Mouse (Mus musculus): ENCODE data around the gene Acta1. TPM values are rescaled to one million over a fixed set of nuclear protein-coding genes. Genes with fewer than 3 reads are reported as not detected.
A peak's percentile ranks its signal among the peaks of the same experiment; 100 is the strongest.

Gene Acta1
- polyA plus RNA-seq, 1 experiment: 24.6 TPM

DNA sequence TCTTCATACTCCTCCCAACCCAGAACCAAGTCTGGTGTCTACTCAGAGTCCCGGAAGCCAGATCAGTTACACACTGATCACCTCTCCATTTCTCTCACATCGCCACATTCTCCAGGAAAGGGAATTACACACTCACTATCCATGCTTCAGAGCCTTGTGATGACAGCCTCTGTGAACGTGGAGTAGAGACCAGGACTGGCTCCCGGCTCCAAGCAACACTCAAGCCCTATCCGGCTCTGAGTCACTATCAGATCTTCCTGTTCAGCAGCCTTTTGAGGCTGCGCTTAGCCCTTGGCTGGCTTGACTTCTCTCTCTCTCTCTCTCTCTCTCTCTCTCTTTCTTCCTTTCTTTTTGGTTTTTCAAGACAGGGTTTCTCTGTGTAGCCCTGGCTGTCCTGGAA is 21.2 kb downstream of the Acta1 start:
- Histone ChIP-seq H3K4me3 (ENCODE audit: insufficient read depth, low read length) (no peak overlapping the region), H3K27ac (ENCODE audit: insufficient read depth, low read length) (no peak overlapping the region), H3K4me1 (ENCODE audit: control insufficient read depth, insufficient read depth, low read length) (peaks cover 2% of the 10 kb centered on the region; the same call in 1 of the 2 replicates)
- TF ChIP-seq POLR2A (IDR thresholded peaks at IDR 0.05; ENCODE audit: extremely low read depth, insufficient read depth, low read length) (no peak), CTCF (IDR thresholded peaks at IDR 0.05; ENCODE audit: extremely low read depth, insufficient read depth, low read length) (no peak)

DNA sequence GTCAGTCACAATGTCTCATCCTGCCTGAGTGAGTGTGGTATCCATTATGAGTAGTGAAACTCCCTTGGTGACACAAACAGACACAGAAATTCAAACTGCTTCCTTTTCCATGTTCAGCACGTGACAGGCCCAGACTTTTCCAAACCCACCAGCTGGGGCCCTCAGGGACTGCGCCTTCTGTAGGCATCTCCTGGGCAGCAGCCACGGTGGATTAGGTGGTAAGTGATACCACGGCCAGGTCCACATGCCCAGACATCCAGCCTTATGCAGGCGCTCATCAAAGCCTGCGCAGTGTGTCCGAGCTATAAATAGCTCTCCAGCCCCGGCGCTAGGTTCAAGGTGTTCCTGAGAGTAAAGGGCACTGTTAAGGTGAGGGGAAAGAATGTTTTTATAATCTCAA is 22.5 kb downstream of the Acta1 start:
- no peak for TF ChIP-seq CTCF (IDR thresholded peaks at IDR 0.05; ENCODE audit: extremely low read depth, insufficient read depth, low read length)
- no peak for TF ChIP-seq POLR2A (IDR thresholded peaks at IDR 0.05; ENCODE audit: extremely low read depth, insufficient read depth, low read length)
- Histone ChIP-seq H3K27ac (ENCODE audit: insufficient read depth, low read length) (no peak overlapping the region), H3K4me1 (ENCODE audit: control insufficient read depth, insufficient read depth, low read length) (peaks cover 5% of the 10 kb centered on the region; the same call in 1 of the 2 replicates), H3K4me3 (ENCODE audit: insufficient read depth, low read length) (no peak overlapping the region)

DNA sequence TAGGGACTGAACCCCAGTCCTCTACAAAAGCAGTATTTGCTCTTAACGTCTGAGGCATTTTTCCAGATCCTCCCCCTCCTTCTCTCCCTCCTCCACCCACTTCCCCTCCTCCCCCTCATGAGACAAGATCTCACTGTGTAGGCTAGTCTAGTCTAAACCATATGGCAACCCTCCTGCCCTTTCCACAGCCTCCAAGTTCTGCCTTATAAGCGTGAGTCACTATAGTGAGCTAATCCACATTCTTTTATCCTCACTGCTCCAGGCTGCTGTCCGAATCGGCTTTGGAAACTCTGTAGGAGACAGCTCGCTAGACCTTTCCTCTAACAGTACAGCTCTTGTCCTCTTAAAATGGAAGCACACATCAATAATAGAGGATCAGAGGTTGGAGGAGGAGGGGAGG is 27.6 kb downstream of the Acta1 start:
- no peak overlapping the region for H3K27ac ChIP-seq (ENCODE audit: insufficient read depth, low read length)
- no peak overlapping the region for H3K4me3 ChIP-seq (ENCODE audit: insufficient read depth, low read length)
- H3K4me1 ChIP-seq (ENCODE audit: control insufficient read depth, insufficient read depth, low read length): peaks cover 7% of the 10 kb centered on the region
- TF ChIP-seq POLR2A (IDR thresholded peaks at IDR 0.05; ENCODE audit: extremely low read depth, insufficient read depth, low read length) (no peak), CTCF (IDR thresholded peaks at IDR 0.05; ENCODE audit: extremely low read depth, insufficient read depth, low read length) (no peak)

GRCm38 (mm10) chr8:123865786-123866185 is 28.8 kb downstream of the Acta1 start:
- TF ChIP-seq CTCF (IDR thresholded peaks at IDR 0.05; ENCODE audit: extremely low read depth, insufficient read depth, low read length): no peak
- no peak for TF ChIP-seq POLR2A (IDR thresholded peaks at IDR 0.05; ENCODE audit: extremely low read depth, insufficient read depth, low read length)
- Histone ChIP-seq H3K4me3 (ENCODE audit: insufficient read depth, low read length) (no peak overlapping the region), H3K27ac (ENCODE audit: insufficient read depth, low read length) (no peak overlapping the region), H3K4me1 (ENCODE audit: control insufficient read depth, insufficient read depth, low read length) (peaks cover 7% of the 10 kb centered on the region)

GRCm38 (mm10) chr8:123860386-123860785 is 34.2 kb downstream of the Acta1 start:
- peak overlapping the region; percentile 94 for H3K4me3 ChIP-seq (ENCODE audit: insufficient read depth, low read length)
- no peak overlapping the region for H3K27ac ChIP-seq (ENCODE audit: insufficient read depth, low read length)
- H3K4me1 ChIP-seq (ENCODE audit: control insufficient read depth, insufficient read depth, low read length): peaks cover 3% of the 10 kb centered on the region
- TF ChIP-seq CTCF (IDR thresholded peaks at IDR 0.05; ENCODE audit: extremely low read depth, insufficient read depth, low read length): no peak
- TF ChIP-seq POLR2A (IDR thresholded peaks at IDR 0.05; ENCODE audit: extremely low read depth, insufficient read depth, low read length): no peak

DNA sequence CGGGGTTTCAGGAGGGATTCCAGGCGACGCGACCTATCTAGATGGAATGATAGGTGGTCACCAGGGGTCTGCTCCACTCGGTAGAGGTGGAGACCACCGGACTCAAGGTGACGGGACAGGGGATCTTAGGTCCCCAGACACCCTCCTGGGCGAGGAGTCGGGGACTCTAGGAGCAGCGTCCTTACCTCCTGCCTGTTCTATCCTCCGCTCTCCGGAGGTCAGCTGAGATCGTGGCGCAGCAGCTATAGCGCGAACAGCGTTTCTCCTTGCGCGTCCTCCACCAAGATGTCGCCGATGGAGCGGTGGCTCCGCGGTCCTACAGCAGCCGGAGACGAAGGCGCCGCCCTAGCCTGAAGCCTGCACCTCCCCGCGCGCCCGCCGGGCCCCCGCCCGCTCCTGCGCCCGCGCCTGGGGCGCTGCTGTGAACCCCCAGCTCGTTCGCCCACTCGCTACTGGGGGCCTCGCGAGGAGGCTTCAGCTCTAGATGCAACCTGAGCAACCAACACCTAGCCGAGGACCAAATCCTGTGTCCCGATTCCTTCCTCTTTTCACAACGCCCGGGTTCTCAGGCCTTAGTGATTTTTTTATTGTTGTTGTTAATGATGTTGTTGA is 34.8 kb downstream of the Acta1 start, which contains the start of gene Ccsap:
Gene Ccsap (minus strand): TSS at position 562 of the 612 bp plus-strand sequence.
- Histone ChIP-seq H3K4me3 (ENCODE audit: insufficient read depth, low read length) (peak within 1 kb of the TSS; percentile 94), H3K4me1 (ENCODE audit: control insufficient read depth, insufficient read depth, low read length) (peaks cover 3% of the 10 kb centered on the region), H3K27ac (ENCODE audit: insufficient read depth, low read length) (peak within 1 kb of the TSS; percentile 91)
- TF ChIP-seq CTCF (IDR thresholded peaks at IDR 0.05; ENCODE audit: extremely low read depth, insufficient read depth, low read length) (no peak), POLR2A (IDR thresholded peaks at IDR 0.05; ENCODE audit: extremely low read depth, insufficient read depth, low read length) (peak; percentile 63; the same call in 1 of the 2 replicates)

- peak overlapping the region; percentile 91 for H3K27ac ChIP-seq (ENCODE audit: insufficient read depth, low read length)
- peak overlapping the region; percentile 94 for H3K4me3 ChIP-seq (ENCODE audit: insufficient read depth, low read length)
- TF ChIP-seq CTCF (IDR thresholded peaks at IDR 0.05; ENCODE audit: extremely low read depth, insufficient read depth, low read length) (no peak), POLR2A (IDR thresholded peaks at IDR 0.05; ENCODE audit: extremely low read depth, insufficient read depth, low read length) (no peak)
- peaks cover 2% of the 10 kb centered on the region; the same call in 1 of the 2 replicates for H3K4me1 ChIP-seq (ENCODE audit: control insufficient read depth, insufficient read depth, low read length)
Measured at GRCm38 (mm10) chr8:123858941-123859647, 35.5 kb downstream of the Acta1 start.

GRCm38 (mm10) chr8:123858574-123858940 is 36.0 kb downstream of the Acta1 start:
- TF ChIP-seq POLR2A (IDR thresholded peaks at IDR 0.05; ENCODE audit: extremely low read depth, insufficient read depth, low read length) (no peak), CTCF (IDR thresholded peaks at IDR 0.05; ENCODE audit: extremely low read depth, insufficient read depth, low read length) (no peak)
- H3K4me1 ChIP-seq (ENCODE audit: control insufficient read depth, insufficient read depth, low read length): peaks cover 2% of the 10 kb centered on the region; the same call in 1 of the 2 replicates
- H3K4me3 ChIP-seq (ENCODE audit: insufficient read depth, low read length): peak overlapping the region; percentile 94
- peak overlapping the region; percentile 82 for H3K27ac ChIP-seq (ENCODE audit: insufficient read depth, low read length)

DNA sequence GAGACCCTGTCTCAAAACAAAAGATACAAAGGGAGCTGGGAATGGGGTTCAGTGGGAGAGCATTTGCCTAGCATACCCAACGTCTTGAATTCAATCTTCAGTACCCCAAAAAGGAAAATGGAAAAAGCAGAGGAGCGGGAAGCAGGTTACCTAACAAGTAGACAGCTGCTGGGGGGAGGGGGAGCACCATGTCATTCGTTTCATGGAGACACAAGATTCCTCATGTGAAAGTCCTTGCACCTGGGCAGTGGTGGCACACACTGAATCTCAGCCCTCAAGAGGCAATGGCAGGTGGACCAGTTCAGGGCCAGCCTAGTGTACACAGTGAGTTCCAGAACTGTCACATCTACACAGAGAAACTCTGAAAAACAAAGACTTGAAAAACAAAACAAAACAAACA is 37.2 kb downstream of the Acta1 start:
- no peak overlapping the region for H3K27ac ChIP-seq (ENCODE audit: insufficient read depth, low read length)
- H3K4me3 ChIP-seq (ENCODE audit: insufficient read depth, low read length): peak overlapping the region; percentile 94
- H3K4me1 ChIP-seq (ENCODE audit: control insufficient read depth, insufficient read depth, low read length): peaks cover 2% of the 10 kb centered on the region; the same call in 1 of the 2 replicates
- TF ChIP-seq CTCF (IDR thresholded peaks at IDR 0.05; ENCODE audit: extremely low read depth, insufficient read depth, low read length) (no peak), POLR2A (IDR thresholded peaks at IDR 0.05; ENCODE audit: extremely low read depth, insufficient read depth, low read length) (no peak)
